Mouse (Mus musculus): ENCODE measurements around the gene Gstt3.
A peak's percentile ranks its signal among the peaks of the same experiment; 100 is the strongest.
"Not testable (repeated sequence)": the region's sequence is repeated elsewhere in the genome, so short reads cannot be mapped to it uniquely, and the experiment has no call there.

The Gstt3 gene

DNA sequence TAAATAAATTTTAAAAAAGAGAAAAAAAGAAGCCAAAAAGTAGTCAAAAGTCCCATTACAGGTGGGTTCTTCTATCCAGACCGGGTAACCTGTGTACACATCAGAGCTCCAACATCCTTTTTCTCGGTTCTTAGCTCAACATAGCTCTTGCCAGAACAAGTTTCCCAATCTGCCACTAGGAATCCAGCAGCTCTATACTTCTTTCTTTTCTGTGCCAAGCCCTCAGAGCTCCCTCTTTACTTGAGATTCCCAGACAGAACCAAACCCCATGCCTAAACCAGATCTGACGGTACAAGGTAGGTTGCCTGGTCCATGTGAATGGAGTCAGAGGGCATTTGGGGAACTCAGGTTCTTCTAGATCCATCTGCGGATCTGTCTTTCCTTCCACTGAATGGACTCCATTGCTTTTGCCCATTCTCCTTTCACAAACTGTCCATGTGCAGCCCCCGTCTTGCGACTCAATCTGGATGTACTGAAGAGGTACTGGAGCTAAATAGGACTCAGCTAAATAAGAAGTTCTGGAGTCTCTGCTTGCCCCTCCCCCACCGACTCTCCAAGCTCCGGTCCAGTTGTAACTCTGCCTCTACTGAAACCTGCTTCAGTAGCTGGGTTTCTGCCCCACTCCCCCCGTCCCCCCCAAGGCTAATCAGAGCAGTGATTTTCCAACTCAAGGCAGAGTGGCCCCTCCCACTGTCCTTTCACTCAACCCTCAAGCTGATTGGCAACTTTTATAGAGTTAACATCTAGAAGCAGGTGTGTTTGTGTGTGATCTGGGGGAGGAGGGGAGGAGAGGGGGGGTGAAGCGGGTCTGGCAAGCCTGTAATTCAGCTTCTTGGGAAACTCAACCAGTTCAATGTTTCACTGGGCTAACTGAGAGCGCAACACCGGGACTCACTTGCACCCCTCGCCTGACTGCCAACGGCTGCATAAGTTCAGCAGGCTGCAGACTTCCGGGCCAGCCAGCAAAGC, 1.7 kb downstream of the Gstt3 start:
- peak; percentile 26 for DNase-seq

DNA sequence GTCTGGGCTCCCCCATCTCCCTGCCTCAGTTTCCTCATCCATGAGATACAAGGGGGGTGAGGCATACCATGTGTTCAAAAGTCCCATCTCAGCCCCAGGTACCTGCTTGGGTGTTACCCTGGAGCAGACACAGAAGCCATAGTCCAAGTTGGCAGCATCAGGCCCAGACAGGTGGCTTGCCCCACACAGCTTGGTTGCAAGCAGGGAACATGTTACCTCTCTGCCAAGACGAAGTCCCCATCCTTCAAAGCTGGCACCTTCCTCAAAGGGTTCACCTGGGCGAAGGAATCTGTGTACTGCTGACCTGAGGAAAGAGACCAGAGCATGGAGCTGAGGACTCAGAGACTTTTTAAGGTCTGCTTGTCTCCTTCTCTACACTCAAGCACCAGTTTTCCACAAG, 3.3 kb downstream of the Gstt3 start:
- DNase-seq, result no peak

DNA sequence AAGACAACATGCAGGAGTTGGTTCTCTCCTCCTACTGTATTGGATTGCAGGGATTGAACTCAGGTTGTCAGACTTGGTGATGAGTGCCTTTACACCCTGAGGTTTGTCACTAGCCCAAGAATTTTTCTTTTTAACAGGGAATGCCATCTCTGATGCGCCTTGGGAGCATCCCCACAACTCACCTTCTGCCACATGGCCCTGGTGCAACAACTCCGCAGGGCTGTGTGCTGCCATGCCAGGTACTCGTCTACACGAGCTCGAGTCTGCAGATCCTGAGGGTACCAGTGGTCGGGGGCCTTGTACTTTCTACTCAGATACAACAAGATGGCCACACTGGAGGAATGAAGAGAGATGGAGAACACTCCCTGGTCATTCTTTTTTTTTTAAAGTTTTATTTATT, 4.7 kb downstream of the Gstt3 start:
- no peak for DNase-seq

DNA sequence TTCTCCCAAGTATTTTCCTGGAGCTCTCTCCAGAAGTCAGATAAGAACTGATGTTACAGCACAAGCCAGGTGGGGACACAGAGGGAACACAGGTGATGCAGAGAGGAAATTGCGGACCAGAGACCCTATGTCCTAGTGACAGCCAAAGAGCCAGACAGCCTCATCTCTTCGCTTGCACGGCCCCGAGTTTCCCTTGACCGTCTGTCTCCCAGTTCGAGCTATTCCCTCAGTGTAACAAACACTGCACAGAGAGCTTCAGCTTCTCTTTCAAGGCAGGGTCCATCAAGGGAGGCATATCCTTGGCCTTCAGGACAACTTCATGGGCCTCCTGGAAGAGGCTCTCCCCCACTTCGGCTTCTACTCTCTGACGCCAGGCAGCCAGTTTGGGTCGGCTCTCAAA, 6.6 kb downstream of the Gstt3 start:
- no peak for DNase-seq

DNA sequence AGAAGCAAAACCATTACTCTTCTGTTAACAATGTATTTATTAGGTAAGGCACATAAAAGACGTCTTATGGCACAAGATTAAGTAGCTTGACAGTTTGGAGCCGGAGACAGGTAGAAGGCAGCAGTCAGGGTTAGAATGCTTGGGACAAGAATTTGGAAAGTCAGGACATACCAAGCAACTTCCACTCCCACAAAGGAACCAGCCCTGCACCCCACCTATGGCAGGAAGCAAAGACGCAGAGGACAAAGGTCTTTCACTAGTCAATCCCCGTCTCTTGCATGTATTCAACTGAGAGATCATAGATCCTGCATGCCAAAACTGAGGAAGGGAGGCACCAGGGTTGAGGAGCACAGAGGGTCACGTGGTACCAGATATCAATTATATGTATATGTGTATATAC, 7.1 kb downstream of the Gstt3 start:
- DNase-seq, result no peak

DNA sequence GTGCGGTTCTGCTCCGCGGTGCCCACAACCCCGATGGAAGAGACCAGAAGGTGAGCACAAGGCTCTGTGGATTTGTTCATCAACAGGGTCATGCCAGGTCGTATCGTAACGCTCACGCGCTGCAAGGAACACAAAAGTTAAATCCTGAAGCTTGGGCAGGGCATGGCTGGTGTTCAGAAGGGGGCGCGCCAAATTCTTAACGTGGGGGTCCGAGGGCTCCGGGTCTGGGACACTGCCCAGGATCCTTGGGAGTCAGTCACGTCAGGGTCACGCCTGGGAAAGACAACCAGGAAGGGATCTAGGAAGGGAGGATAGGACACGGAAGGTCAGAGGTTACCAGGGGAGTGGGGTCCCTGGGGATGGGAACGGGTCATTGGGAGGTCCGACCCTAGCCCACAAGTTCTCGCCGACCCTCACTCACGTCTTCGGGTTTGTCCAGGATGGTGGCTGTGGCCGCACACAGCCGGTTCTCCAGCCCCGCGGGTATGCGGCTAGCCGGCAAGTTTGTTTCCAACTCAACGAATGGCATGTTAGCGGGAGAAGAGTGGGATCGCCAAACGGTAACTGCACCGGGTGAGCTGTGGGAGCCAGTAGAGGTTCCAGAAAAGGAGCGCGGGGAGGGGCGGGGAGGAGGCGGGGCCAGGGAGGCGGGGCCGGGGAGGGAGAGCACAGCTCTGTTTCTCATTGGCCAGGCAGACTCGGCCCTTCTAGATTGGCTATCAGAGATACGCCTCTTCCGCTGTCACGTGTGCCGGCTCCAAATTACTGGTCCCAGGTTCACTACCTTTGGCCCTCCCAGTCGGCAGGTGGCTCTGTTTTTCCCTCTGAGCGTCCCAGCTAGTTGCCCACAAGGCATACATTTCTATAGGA, 8.2 kb downstream of the Gstt3 start, which contains the start of gene Ddt:
Ddt (minus strand) TSS at position 620 of the 870 bp plus-strand sequence.
- DNase-seq, result peak; percentile 91

DNA sequence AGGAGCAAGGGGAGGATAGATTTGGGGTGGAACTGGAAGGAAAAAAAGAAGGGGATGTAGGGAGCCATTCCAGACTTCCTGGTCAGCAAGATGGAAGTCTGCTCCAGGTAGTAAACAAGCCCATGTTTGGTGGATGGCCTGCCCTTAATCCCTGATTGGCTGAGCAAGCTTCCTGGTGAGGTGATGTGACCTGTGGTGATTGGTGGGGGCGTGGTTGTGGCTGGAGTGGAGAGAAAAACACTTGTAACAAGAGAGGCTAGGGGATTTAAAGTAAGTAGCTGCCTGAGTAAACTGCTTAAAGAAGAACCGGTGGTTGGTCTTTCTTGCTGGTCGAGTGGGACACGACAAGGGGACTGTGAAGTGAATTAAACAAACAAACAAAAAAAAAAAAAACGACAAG, 13.5 kb downstream of the Gstt3 start:
- not testable (repeated sequence) for DNase-seq

DNA sequence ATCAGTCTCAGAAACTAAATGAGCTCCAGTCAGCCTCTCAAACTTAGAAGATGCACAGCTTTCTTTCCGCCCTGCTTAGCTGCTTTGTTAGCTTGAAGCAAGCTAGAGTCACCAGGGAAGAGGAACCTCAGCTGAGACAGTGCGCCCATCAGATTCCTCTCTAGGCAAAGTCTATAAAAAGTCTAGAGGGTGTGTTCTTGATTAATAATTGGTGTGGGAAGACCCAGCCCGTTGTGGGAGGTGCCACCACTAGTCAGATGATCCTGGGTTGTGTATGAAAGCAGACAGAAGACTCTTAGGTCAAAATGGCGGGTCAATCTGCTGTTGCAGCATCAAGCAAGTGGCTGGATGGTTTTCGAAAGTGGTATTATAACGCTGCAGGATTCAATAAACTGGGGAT, 14.4 kb downstream of the Gstt3 start:
- no peak for DNase-seq

DNA sequence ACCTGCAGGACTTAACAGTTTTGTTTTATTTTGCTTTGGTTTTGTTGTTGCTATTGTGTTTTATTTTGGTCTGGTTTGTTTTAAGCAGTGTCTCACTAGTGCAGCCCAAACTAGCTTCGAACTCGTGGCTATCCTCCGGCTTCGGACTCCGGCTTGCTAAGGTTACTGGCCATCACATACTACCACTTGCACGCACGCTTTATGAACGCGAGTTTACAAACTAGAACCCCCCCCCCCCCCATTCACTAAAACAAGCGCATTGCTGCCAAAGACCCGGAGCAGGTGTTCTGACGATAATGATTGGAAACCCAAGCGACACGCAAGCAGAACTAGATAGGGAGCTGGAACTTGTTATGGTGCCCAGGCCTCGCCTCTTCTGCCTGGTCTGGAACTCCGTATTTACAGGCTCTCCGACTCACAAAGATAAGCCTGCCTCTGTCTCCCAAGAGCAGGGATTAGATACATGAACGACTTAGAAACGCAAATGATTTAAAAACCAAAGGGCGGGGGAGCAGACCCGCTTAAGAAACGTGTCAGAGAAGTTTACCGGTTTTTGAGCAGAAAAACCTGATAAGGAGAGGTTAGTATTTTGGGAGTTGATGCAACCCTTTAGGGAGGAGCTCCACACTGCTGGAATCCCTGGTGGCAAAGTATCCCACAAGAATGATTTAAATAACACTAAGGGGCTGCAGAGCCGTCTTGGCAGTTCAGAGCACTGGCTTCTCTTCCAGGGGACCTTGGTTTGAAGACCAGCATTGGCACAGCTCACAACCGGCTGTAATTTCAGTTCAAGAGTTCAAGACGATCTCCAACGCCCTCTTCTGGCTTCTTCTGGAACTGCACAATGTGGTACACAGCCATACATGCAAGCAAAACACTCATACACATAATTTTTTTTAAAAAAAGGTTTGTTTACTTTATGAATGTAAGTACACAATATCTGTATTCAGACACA, 16.4 kb downstream of the Gstt3 start:
- peak; percentile 87 for DNase-seq

DNA sequence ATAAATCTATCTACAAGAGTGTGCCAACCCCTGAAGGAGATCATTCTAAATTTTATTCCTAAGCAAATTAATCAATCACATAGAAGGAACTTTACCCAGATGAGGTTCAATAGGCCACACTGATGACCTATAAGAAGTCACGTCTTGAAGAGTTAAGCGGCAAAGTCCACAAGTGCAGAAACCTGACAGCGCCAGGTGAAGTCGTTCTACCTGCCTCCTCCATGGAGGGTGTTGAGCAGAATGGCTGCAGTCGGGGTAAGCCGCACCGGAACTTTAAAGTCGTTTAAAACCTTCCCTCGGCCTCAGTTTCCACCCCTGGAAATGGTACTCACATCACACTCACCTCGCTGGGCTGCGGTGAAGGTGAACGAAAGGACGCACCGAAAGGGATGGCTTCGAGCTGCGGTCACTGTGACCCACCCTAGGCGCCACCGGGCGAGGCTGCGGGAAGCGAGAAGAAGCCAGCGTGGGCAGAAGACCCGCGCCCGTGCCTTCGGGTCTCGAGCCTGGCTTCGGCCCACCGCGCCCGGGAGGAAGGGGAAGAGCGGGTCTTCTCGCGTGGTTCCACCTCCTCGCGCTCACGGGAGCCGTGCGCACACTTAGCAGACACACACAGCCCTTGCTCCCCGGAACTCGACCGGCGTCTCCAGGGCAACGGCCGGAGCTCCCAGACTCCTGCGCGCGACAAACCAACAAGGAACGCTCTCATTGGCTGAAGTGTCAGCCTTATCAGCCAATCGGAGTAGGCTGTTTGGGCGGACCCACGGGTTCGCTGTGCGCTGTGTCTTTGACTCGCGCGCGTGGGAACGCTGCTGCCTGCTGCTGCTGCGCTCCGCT, 17.3 kb downstream of the Gstt3 start, which contains the start of gene Cabin1:
Cabin1 (minus strand) TSS at position 660 of the 837 bp plus-strand sequence.
- DNase-seq, result peak; percentile 97

DNA sequence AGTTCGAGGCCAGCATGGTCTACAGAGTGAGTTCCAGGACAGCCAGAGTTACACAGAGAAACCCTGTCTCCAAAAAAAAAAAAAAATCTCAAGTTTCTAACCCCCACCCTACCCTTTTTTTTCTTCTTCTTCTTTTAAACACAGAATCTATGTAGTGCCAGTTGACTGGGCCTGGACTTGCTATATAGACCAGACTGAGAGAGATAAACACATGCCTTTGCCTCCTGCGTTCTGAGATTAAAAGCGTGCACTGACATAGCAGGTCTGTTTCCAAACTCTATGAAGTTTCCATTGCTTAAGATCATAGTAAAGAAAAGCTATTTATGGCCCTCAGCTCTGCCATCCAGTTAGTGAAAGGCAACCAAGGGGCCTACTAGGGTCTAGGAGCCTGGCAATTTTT, 18.8 kb downstream of the Gstt3 start:
- DNase-seq, result no peak

DNA sequence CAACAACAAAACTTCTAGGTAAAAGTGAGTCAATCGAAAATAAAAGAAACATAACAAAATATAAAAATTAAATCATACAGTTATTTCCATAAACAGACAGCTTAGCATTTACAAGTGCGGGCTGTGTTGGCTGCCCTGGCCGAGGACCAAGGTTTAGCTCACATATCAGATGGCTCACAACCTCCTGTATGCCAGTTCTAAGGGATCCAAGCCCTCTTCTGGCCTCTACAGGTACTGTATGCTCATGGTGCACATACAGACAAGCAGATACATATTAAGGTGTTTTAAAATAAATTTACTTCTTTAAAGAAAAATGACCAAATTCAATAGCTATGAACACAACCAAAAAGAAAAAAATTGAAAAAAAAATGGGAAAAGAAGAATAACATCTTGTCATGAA, 20.9 kb downstream of the Gstt3 start:
- no peak for DNase-seq

DNA sequence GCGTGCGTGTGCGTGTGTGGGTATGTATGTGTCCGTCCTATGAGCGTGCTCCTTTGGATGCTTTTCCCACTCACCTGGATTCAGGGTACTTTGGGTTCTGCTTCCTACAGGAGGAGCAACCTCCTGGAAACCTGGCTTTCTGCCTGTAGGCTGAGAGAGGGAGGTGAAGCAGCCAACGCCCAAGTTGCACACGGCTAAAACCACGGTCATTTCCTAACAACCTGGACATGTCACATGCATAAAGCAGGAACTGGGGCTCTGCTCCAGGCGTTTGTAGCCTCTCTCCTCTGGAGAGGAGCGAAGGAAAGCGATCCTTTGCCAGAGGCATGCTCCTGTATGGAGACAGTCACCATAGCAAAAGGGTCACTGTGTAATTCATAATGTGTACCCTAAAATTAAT, 24.5 kb downstream of the Gstt3 start:
- DNase-seq, result no peak

DNA sequence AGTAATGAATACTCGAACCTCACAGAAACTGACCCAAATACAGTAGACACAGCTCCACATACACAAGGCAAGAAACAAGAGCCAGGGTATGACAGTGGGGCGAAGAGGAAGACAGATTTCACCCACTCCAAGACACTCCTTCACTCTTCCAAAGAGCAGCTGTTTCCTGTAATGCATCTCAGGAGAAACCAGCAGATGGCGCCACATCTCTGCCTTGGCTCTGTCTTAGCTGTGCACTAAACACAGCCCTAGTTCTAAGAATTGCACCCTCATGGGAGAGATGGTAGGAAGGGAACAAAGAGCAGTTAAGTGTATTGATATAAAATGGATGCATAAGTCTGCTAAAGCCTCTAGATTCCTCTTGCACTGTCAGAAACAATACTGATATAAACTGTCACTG, 37.2 kb downstream of the Gstt3 start:
- peak; percentile 90 for DNase-seq

DNA sequence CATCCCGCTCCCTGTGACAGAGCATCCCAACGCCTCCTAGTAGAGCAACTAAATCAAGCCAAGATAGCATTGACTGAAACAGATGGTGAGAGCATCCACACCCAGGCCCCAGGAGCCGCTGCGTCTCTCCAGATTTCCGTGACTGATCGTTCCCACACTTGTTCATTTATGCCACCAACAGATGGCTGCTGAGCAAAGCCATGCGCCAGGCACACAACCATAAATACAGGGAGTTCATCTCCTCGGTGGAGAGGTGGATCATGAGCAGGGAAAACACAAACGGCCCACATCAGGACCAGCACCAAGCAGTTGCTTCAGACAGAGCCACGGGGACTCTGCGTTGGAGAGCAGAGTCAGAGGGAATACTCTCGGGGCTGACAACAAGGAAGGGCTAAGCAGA, 37.8 kb downstream of the Gstt3 start:
- DNase-seq, result no peak

DNA sequence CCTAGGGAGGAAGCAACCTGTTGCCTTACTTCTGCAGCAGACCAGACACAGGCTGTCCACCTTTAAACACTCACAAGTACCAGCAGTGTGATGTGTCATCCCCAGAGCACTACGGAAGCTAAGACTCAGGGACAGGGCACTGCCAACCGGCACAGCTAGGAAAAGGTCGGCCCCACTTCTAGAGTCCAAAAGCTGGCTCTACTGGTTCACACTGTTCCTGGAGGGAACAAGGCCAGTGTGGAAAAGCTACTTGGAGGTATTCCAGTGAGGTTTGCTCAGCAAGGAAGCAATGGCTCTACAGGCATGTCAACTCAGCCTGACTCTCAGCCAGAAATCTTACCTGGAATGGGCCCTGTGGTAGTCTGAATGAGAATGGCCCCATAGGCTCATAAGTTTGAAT, 40.3 kb downstream of the Gstt3 start:
- DNase-seq, result no peak

DNA sequence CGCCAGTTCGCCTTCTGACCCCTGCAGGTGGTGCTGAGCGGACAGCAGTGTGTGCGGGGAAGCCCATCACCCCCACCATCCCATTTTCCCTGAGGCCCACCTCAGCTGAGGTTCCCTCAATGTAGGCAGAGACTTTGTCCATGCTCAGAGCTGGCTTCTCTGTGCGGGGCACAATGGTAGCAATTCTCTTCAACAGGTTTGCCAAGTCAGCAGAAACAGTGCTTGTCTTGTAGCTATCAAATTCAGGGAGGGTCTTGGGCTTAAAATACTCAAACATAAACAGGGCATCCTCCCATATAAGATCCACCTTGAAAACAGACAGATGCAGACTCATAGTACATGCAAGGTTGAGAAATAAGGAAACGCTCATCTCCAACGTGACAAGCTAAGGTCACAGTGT, 55.8 kb downstream of the Gstt3 start:
- DNase-seq, result no peak

Measured in thymus, postnatal 4 days (tissue).